Mouse (Mus musculus): Measurements from ENCODE around the gene Hps3. TPM values are rescaled to one million over a fixed set of nuclear protein-coding genes. Genes with fewer than 3 reads are reported as not detected.

Gene Hps3
- polyA plus RNA-seq, 1 experiment from 2014 or later: 12.1 TPM

- no peak overlapping the region for H3K9ac ChIP-seq (ENCODE audit: low read length)
- WGBS: 85% methylated on average over 3 of the region's 3 CpGs
- no peaks in the 10 kb centered on the region for H3K4me1 ChIP-seq (ENCODE audit: control insufficient read depth, insufficient read depth, low read length)
- H3K27me3 ChIP-seq (ENCODE audit: control insufficient read depth, insufficient read depth, low read length): no peaks in the 10 kb centered on the region
- no peak overlapping the region for H3K4me2 ChIP-seq
- no peaks in the 10 kb centered on the region for H3K9me3 ChIP-seq (ENCODE audit: control insufficient read depth, low read length)
- no peaks in the 10 kb centered on the region for H3K36me3 ChIP-seq (ENCODE audit: control insufficient read depth, insufficient read depth, low read length)
- ATAC-seq (ENCODE audit: low FRiP score) (no peak), DNase-seq (ENCODE audit: low spot score, missing footprints) (no peak)
- H3K4me3 ChIP-seq (ENCODE audit: low read depth, low read length): no peak overlapping the region
- H3K27ac ChIP-seq (ENCODE audit: low read depth, low read length): no peak overlapping the region
These were observed 45.1 kb downstream of the Hps3 start for GRCm38 (mm10) chr3:19990031-19990430.

GRCm38 (mm10) chr3:19986123-19986522 is 49.0 kb downstream of the Hps3 start:
- H3K36me3 ChIP-seq (ENCODE audit: control insufficient read depth, insufficient read depth, low read length): no peaks in the 10 kb centered on the region
- no peak overlapping the region for H3K27ac ChIP-seq (ENCODE audit: low read depth, low read length)
- 12% methylated on average over 3 of the region's 3 CpGs for WGBS
- ATAC-seq (ENCODE audit: low FRiP score) (no peak), DNase-seq (ENCODE audit: low spot score, missing footprints) (no peak)
- no peaks in the 10 kb centered on the region for H3K4me1 ChIP-seq (ENCODE audit: control insufficient read depth, insufficient read depth, low read length)
- no peak overlapping the region for H3K4me3 ChIP-seq (ENCODE audit: low read depth, low read length)
- no peaks in the 10 kb centered on the region for H3K9me3 ChIP-seq (ENCODE audit: control insufficient read depth, low read length)
- no peak overlapping the region for H3K9ac ChIP-seq (ENCODE audit: low read length)
- no peaks in the 10 kb centered on the region for H3K27me3 ChIP-seq (ENCODE audit: control insufficient read depth, insufficient read depth, low read length)
- H3K4me2 ChIP-seq: no peak overlapping the region

- Histone ChIP-seq H3K4me2 (no peak overlapping the region), H3K27ac (ENCODE audit: low read depth, low read length) (no peak overlapping the region), H3K4me3 (ENCODE audit: low read depth, low read length) (no peak overlapping the region), H3K9ac (ENCODE audit: low read length) (no peak overlapping the region), H3K9me3 (ENCODE audit: control insufficient read depth, low read length) (no peaks in the 10 kb centered on the region), H3K4me1 (ENCODE audit: control insufficient read depth, insufficient read depth, low read length) (no peaks in the 10 kb centered on the region), H3K27me3 (ENCODE audit: control insufficient read depth, insufficient read depth, low read length) (no peaks in the 10 kb centered on the region), H3K36me3 (ENCODE audit: control insufficient read depth, insufficient read depth, low read length) (no peaks in the 10 kb centered on the region)
- DNase-seq (ENCODE audit: low spot score, missing footprints) (no peak), ATAC-seq (ENCODE audit: low FRiP score) (no peak)
These were observed 52.3 kb downstream of the Hps3 start for GRCm38 (mm10) chr3:19982846-19983245.

GRCm38 (mm10) chr3:19981156-19981555 is 54.0 kb downstream of the Hps3 start:
- Histone ChIP-seq H3K27ac (ENCODE audit: low read depth, low read length) (no peak overlapping the region), H3K9me3 (ENCODE audit: control insufficient read depth, low read length) (no peaks in the 10 kb centered on the region), H3K4me3 (ENCODE audit: low read depth, low read length) (no peak overlapping the region), H3K4me2 (no peak overlapping the region), H3K4me1 (ENCODE audit: control insufficient read depth, insufficient read depth, low read length) (no peaks in the 10 kb centered on the region), H3K27me3 (ENCODE audit: control insufficient read depth, insufficient read depth, low read length) (no peaks in the 10 kb centered on the region), H3K36me3 (ENCODE audit: control insufficient read depth, insufficient read depth, low read length) (no peaks in the 10 kb centered on the region), H3K9ac (ENCODE audit: low read length) (no peak overlapping the region)
- DNase-seq (ENCODE audit: low spot score, missing footprints): no peak
- no peak for ATAC-seq (ENCODE audit: low FRiP score)
- 82% methylated on average over 2 of the region's 2 CpGs for WGBS

GRCm38 (mm10) chr3:19978474-19978873 is 56.6 kb downstream of the Hps3 start:
- no peak overlapping the region for H3K4me3 ChIP-seq (ENCODE audit: low read depth, low read length)
- H3K36me3 ChIP-seq (ENCODE audit: control insufficient read depth, insufficient read depth, low read length): no peaks in the 10 kb centered on the region
- WGBS: 57% methylated on average over 4 of the region's 4 CpGs
- ATAC-seq (ENCODE audit: low FRiP score): no peak
- no peaks in the 10 kb centered on the region for H3K27me3 ChIP-seq (ENCODE audit: control insufficient read depth, insufficient read depth, low read length)
- H3K9ac ChIP-seq (ENCODE audit: low read length): no peak overlapping the region
- no peaks in the 10 kb centered on the region for H3K4me1 ChIP-seq (ENCODE audit: control insufficient read depth, insufficient read depth, low read length)
- no peak overlapping the region for H3K27ac ChIP-seq (ENCODE audit: low read depth, low read length)
- no peak overlapping the region for H3K4me2 ChIP-seq
- no peaks in the 10 kb centered on the region for H3K9me3 ChIP-seq (ENCODE audit: control insufficient read depth, low read length)
- no peak for DNase-seq (ENCODE audit: low spot score, missing footprints)

- 75% methylated on average over 4 of the region's 4 CpGs for WGBS
- no peak overlapping the region for H3K4me3 ChIP-seq (ENCODE audit: low read depth, low read length)
- H3K27me3 ChIP-seq (ENCODE audit: control insufficient read depth, insufficient read depth, low read length): no peaks in the 10 kb centered on the region
- H3K36me3 ChIP-seq (ENCODE audit: control insufficient read depth, insufficient read depth, low read length): no peaks in the 10 kb centered on the region
- DNase-seq (ENCODE audit: low spot score, missing footprints) (no peak), ATAC-seq (ENCODE audit: low FRiP score) (no peak)
- no peaks in the 10 kb centered on the region for H3K9me3 ChIP-seq (ENCODE audit: control insufficient read depth, low read length)
- H3K9ac ChIP-seq (ENCODE audit: low read length): no peak overlapping the region
- H3K4me2 ChIP-seq: no peak overlapping the region
- no peaks in the 10 kb centered on the region for H3K4me1 ChIP-seq (ENCODE audit: control insufficient read depth, insufficient read depth, low read length)
- H3K27ac ChIP-seq (ENCODE audit: low read depth, low read length): no peak overlapping the region
These were observed 69.0 kb downstream of the Hps3 start for GRCm38 (mm10) chr3:19966072-19966471.

- no peaks in the 10 kb centered on the region for H3K9me3 ChIP-seq (ENCODE audit: control insufficient read depth, low read length)
- H3K36me3 ChIP-seq (ENCODE audit: control insufficient read depth, insufficient read depth, low read length): no peaks in the 10 kb centered on the region
- no peak overlapping the region for H3K4me3 ChIP-seq (ENCODE audit: low read depth, low read length)
- H3K27ac ChIP-seq (ENCODE audit: low read depth, low read length): no peak overlapping the region
- no peak overlapping the region for H3K9ac ChIP-seq (ENCODE audit: low read length)
- no peak for ATAC-seq (ENCODE audit: low FRiP score)
- no peaks in the 10 kb centered on the region for H3K27me3 ChIP-seq (ENCODE audit: control insufficient read depth, insufficient read depth, low read length)
- 86% methylated on average over 5 of the region's 5 CpGs for WGBS
- H3K4me1 ChIP-seq (ENCODE audit: control insufficient read depth, insufficient read depth, low read length): no peaks in the 10 kb centered on the region
- no peak for DNase-seq (ENCODE audit: low spot score, missing footprints)
- no peak overlapping the region for H3K4me2 ChIP-seq
These were observed 69.9 kb downstream of the Hps3 start for GRCm38 (mm10) chr3:19965239-19965638.

GRCm38 (mm10) chr3:19964625-19965188 is 70.4 kb downstream of the Hps3 start:
- DNase-seq (ENCODE audit: low spot score, missing footprints) (no peak), ATAC-seq (ENCODE audit: low FRiP score) (no peak)
- H3K9me3 ChIP-seq (ENCODE audit: control insufficient read depth, low read length): no peaks in the 10 kb centered on the region
- H3K4me3 ChIP-seq (ENCODE audit: low read depth, low read length): no peak overlapping the region
- 89% methylated on average over 2 of the region's 2 CpGs for WGBS
- no peaks in the 10 kb centered on the region for H3K4me1 ChIP-seq (ENCODE audit: control insufficient read depth, insufficient read depth, low read length)
- no peak overlapping the region for H3K4me2 ChIP-seq
- no peak overlapping the region for H3K27ac ChIP-seq (ENCODE audit: low read depth, low read length)
- H3K27me3 ChIP-seq (ENCODE audit: control insufficient read depth, insufficient read depth, low read length): no peaks in the 10 kb centered on the region
- H3K9ac ChIP-seq (ENCODE audit: low read length): no peak overlapping the region
- H3K36me3 ChIP-seq (ENCODE audit: control insufficient read depth, insufficient read depth, low read length): no peaks in the 10 kb centered on the region

GRCm38 (mm10) chr3:19962769-19963513 is 72.2 kb downstream of the Hps3 start:
- Histone ChIP-seq H3K4me1 (ENCODE audit: control insufficient read depth, insufficient read depth, low read length) (no peaks in the 10 kb centered on the region), H3K27me3 (ENCODE audit: control insufficient read depth, insufficient read depth, low read length) (no peaks in the 10 kb centered on the region), H3K4me3 (ENCODE audit: low read depth, low read length) (no peak overlapping the region), H3K36me3 (ENCODE audit: control insufficient read depth, insufficient read depth, low read length) (no peaks in the 10 kb centered on the region), H3K9ac (ENCODE audit: low read length) (no peak overlapping the region), H3K9me3 (ENCODE audit: control insufficient read depth, low read length) (no peaks in the 10 kb centered on the region), H3K27ac (ENCODE audit: low read depth, low read length) (no peak overlapping the region), H3K4me2 (no peak overlapping the region)
- DNase-seq (ENCODE audit: low spot score, missing footprints) (no peak), ATAC-seq (ENCODE audit: low FRiP score) (no peak)
- 85% methylated on average over 3 of the region's 3 CpGs for WGBS
